Mouse (Mus musculus): Measurements from ENCODE around the gene Kank4.

DNA sequence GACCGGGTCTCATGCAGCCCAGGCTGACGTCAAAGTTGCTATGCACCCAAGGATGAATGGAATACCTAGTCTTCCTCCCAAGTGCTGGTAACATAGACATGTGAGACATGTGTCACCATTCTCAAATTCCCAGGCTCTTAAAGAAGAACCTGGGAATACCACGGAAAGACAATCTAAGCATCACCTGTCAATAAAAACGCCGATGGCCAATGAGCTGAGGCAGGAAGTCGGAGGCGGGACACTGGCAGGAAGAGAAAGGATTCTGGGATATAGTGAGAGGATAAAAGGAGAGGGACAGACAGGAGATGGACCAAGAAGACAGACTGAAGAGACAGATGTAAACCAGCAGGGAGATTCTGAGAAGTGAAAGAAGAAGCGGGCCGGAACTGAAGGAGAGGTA lies 23.9 kb downstream of the Kank4 start:
- TF ChIP-seq CTCF (IDR thresholded peaks at IDR 0.05) (no peak), EP300 (IDR thresholded peaks at IDR 0.05) (no peak)

Data from lung, postnatal 0 days (tissue).